Mouse (Mus musculus): Measurements from ENCODE around the gene Serp2.

GRCm38 (mm10) chr14:76593630-76594193, 37.0 kb upstream of the Serp2 start:
- TF ChIP-seq CTCF (conservative IDR thresholded peaks at IDR 0.05; ENCODE audit: low read length) (no peak), POU5F1 (IDR thresholded peaks at IDR 0.05; ENCODE audit: borderline replicate concordance, low read length) (no peak)
